In genomic region chr14:98708045-98708444, GRCm38 (mm10) we compare ENCODE assay signal across 18 mouse cellular contexts.
"Had no signal": no experiment of that assay in that cellular context is flagged by ENCODE, and none has a peak within 500 bp of the region (broad histone marks: within the 10 kb centered on the region; RNA-seq: fewer than 3 reads in every experiment).

No protein-coding gene starts in this region.

- H3K9me3 ChIP-seq: limb, embryonic 12.5 days had no signal

- DNase-seq: kidney, adult 8-10 months; kidney, postnatal 36 days; layer of hippocampus, adult 9-11 months; layer of hippocampus, postnatal 36 days; liver; lung, adult 18-20 months; lung, postnatal 36 days; right cerebral cortex, postnatal 4 days; spleen, adult 18-20 months; thymus, adult 18-20 months; thymus, postnatal 14 days had no signal

- ATAC-seq: inflammation-experienced regulatory T-cells, adult 6 months; intestine, postnatal 0 days; lung, postnatal 0 days had no signal

- H3K4me1 ChIP-seq: limb, embryonic 12.5 days had no signal

- H3K9ac ChIP-seq: limb, embryonic 12.5 days; liver, embryonic 14.5 days had no signal

- H3K27me3 ChIP-seq: limb, embryonic 12.5 days had no signal

- H3K4me2 ChIP-seq: limb, embryonic 12.5 days had no signal

- H3K27ac ChIP-seq: kidney, postnatal 0 days; limb, embryonic 12.5 days; liver, embryonic 14.5 days had no signal

- H3K36me3 ChIP-seq: limb, embryonic 12.5 days had no signal

- H3K4me3 ChIP-seq: limb, embryonic 12.5 days; myocyte had no signal
